Comparison of ENCODE assay signal across 11 mouse cellular contexts in genomic region chr19:40348175-40348574, GRCm38 (mm10).
DNase-seq lines count a peak whose midpoint lies in the region; ATAC-seq and TF ChIP-seq lines count a peak whose summit lies in the region.
"Had no signal": no experiment of that assay in that cellular context is flagged by ENCODE, and none has a peak within 500 bp of the region (broad histone marks: within the 10 kb centered on the region; RNA-seq: fewer than 3 reads in every experiment).

No protein-coding gene starts in this region.

- no peaks in the 10 kb centered on the region for H3K9me3 ChIP-seq in heart, embryonic 15.5 days (replicated peaks)
- no peaks in the 10 kb centered on the region for H3K9me3 ChIP-seq in limb, embryonic 15.5 days
- H3K9me3 ChIP-seq: limb, embryonic 12.5 days; megakaryocyte, embryonic 14.5 days had no signal

- intact Hi-C loops in heart, postnatal 10 days (cut with DNase I): no loop called here

- no peaks in the 10 kb centered on the region for H3K27me3 ChIP-seq in heart, embryonic 15.5 days
- no peaks in the 10 kb centered on the region for H3K27me3 ChIP-seq in limb, embryonic 15.5 days
- H3K27me3 ChIP-seq in kidney, adult 2 months (replicated peaks; ENCODE audit: control insufficient read depth, insufficient read depth, low read length): no peaks in the 10 kb centered on the region
- H3K27me3 ChIP-seq: limb, embryonic 12.5 days; megakaryocyte, embryonic 14.5 days had no signal

- H3K36me3 ChIP-seq in heart, embryonic 15.5 days: peaks cover 24% of the 10 kb centered on the region
- H3K36me3 ChIP-seq in limb, embryonic 15.5 days: no peaks in the 10 kb centered on the region
- H3K36me3 ChIP-seq in kidney, adult 2 months (ENCODE audit: control insufficient read depth, insufficient read depth, low read length): no peaks in the 10 kb centered on the region; the same call in 1 of the 2 replicates

- TF ChIP-seq POLR2A in brain, embryonic 14.5 days (IDR thresholded peaks at IDR 0.05; ENCODE audit: borderline replicate concordance, extremely low read depth, insufficient read depth, insufficient read length, poor library complexity, severe bottlenecking): no peak
- no peak for TF ChIP-seq POLR2A in cortical plate, adult 2 months (IDR thresholded peaks at IDR 0.05; ENCODE audit: extremely low read depth, insufficient read depth, low read length)
- no peak for TF ChIP-seq POLR2A in kidney, adult 2 months (IDR thresholded peaks at IDR 0.05; ENCODE audit: low read depth, low read length)

- H3K27ac ChIP-seq in heart, embryonic 15.5 days: peak overlapping the region; percentile 78
- H3K27ac ChIP-seq in cortical plate, adult 2 months (ENCODE audit: insufficient read depth, low read length): peak overlapping the region; percentile 48
- H3K27ac ChIP-seq in limb, embryonic 15.5 days: peak overlapping the region; percentile 5; the same call in 1 of the 2 replicates
- no peak overlapping the region for H3K27ac ChIP-seq in kidney, adult 2 months (ENCODE audit: insufficient read depth, low read depth, low read length)
- H3K27ac ChIP-seq: limb, embryonic 12.5 days had no signal

- H3K4me2 ChIP-seq in heart, embryonic 15.5 days: no peak overlapping the region
- no peak overlapping the region for H3K4me2 ChIP-seq in limb, embryonic 15.5 days
- H3K4me2 ChIP-seq: limb, embryonic 12.5 days had no signal

- H3K4me1 ChIP-seq in heart, embryonic 15.5 days (replicated peaks): peaks cover 28% of the 10 kb centered on the region
- H3K4me1 ChIP-seq in cortical plate, adult 2 months (ENCODE audit: control insufficient read depth, insufficient read depth, low read length): peaks cover 6% of the 10 kb centered on the region
- H3K4me1 ChIP-seq in limb, embryonic 15.5 days: peaks cover 4% of the 10 kb centered on the region; the same call in 1 of the 2 replicates
- H3K4me1 ChIP-seq in kidney, adult 2 months (ENCODE audit: control insufficient read depth, insufficient read depth, low read length): no peaks in the 10 kb centered on the region
- H3K4me1 ChIP-seq: limb, embryonic 12.5 days had no signal

- peak; percentile 77; the same call in 1 of the 2 replicates for ATAC-seq in heart, embryonic 15.5 days (replicated peaks; ENCODE audit: insufficient number of reproducible peaks, insufficient read depth, low FRiP score, low read depth)
- ATAC-seq in limb, embryonic 15.5 days (ENCODE audit: insufficient number of reproducible peaks, low FRiP score, low TSS enrichment, low read depth): no peak
- ATAC-seq: activated CD4-positive, CD25-positive, alpha-beta regulatory T cell, adult 4 months had no signal

- no peak overlapping the region for H3K9ac ChIP-seq in heart, embryonic 15.5 days
- no peak overlapping the region for H3K9ac ChIP-seq in limb, embryonic 15.5 days
- H3K9ac ChIP-seq: limb, embryonic 12.5 days had no signal

- no peak for TF ChIP-seq CTCF in brain, embryonic 14.5 days (IDR thresholded peaks at IDR 0.05; ENCODE audit: borderline replicate concordance, extremely low read depth, insufficient read depth, insufficient read length)
- no peak for TF ChIP-seq CTCF in cortical plate, adult 2 months (IDR thresholded peaks at IDR 0.05; ENCODE audit: extremely low read depth, insufficient read depth, low read length)
- no peak for TF ChIP-seq CTCF in kidney, adult 2 months (conservative IDR thresholded peaks at IDR 0.05; ENCODE audit: insufficient read depth, insufficient read length, low read depth, low read length)

- no peak overlapping the region for H3K4me3 ChIP-seq in heart, embryonic 15.5 days
- no peak overlapping the region for H3K4me3 ChIP-seq in cortical plate, adult 2 months (ENCODE audit: insufficient read depth, low read length)
- H3K4me3 ChIP-seq in limb, embryonic 15.5 days: no peak overlapping the region
- H3K4me3 ChIP-seq in kidney, adult 2 months (ENCODE audit: insufficient read depth, low read depth, low read length): no peak overlapping the region
- H3K4me3 ChIP-seq: limb, embryonic 12.5 days; megakaryocyte, embryonic 14.5 days had no signal

- 49% methylated on average over 7 of the region's 7 CpGs for WGBS in heart, embryonic 15.5 days
- 67% methylated on average over 7 of the region's 7 CpGs for WGBS in limb, embryonic 15.5 days
- 74% methylated on average over 7 of the region's 7 CpGs for WGBS in kidney, adult 2 months

- DNase-seq in heart, postnatal 10 days: no peak
- DNase-seq in brain, embryonic 14.5 days (ENCODE audit: low read depth): peak; percentile 87
- DNase-seq in kidney, adult 2 months: no peak
- no peak for DNase-seq in MN1 (ENCODE audit: low spot score)
- DNase-seq in kidney, adult 9 months: no peak
